In the genomic region with DNA sequence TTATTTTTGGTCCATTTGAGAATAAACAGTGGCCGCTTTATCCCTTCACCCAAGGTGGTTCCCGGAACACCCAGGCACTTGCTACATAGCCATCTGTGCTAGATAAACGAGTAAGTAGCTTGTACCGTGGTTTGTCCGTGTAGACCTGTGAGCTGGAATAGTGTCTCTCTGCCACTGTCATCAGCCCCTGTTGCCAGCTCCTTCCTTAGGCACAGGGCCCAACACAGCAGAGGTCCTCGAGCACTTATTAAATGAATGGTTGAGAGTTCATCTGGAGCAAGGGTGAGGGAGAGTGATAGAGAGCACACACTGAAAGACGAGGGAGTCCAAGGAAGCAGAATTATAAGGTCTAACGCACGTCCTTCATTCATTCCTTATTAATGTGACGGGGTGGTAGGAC, we compare ENCODE assay signal across 26 mouse cellular contexts.
"Had no signal": no experiment of that assay in that cellular context is flagged by ENCODE, and none has a peak within 500 bp of the region (broad histone marks: within the 10 kb centered on the region; RNA-seq: fewer than 3 reads in every experiment).

No protein-coding gene starts in this region.

- H3K9ac ChIP-seq: heart, embryonic 12.5 days; hindbrain, embryonic 12.5 days; intestine, embryonic 15.5 days; limb, embryonic 12.5 days had no signal

- H3K36me3 ChIP-seq: heart, embryonic 10.5 days; heart, embryonic 12.5 days; hindbrain, embryonic 10.5 days; hindbrain, embryonic 12.5 days; intestine, embryonic 15.5 days; limb, embryonic 10.5 days; limb, embryonic 12.5 days had no signal

- ATAC-seq: hindbrain, embryonic 16.5 days; inflammation-experienced regulatory T-cells, adult 6 months; intestine, embryonic 15.5 days; intestine, postnatal 0 days had no signal

- DNase-seq: gastrocnemius, adult 2 months; gastrocnemius, postnatal 10 days; gastrocnemius, postnatal 25 days; heart, adult 18-20 months; heart, postnatal 10 days; heart, postnatal 4 days; kidney, adult 18-20 months; kidney, adult 8-10 months; kidney, postnatal 10 days; kidney, postnatal 25 days; kidney, postnatal 4 days; liver had no signal

- H3K4me3 ChIP-seq: gastrocnemius, adult 2 months; heart, embryonic 10.5 days; heart, embryonic 12.5 days; hindbrain, embryonic 10.5 days; hindbrain, embryonic 12.5 days; intestine, embryonic 15.5 days; layer of hippocampus, adult 2 months; left cerebral cortex, adult 2 months; limb, embryonic 10.5 days; limb, embryonic 12.5 days had no signal

- H3K27ac ChIP-seq: gastrocnemius, adult 2 months; heart, embryonic 10.5 days; hindbrain, embryonic 12.5 days; intestine, embryonic 15.5 days; layer of hippocampus, adult 2 months; left cerebral cortex, adult 2 months; limb, embryonic 10.5 days; limb, embryonic 12.5 days had no signal

- H3K9me3 ChIP-seq: heart, embryonic 10.5 days; heart, embryonic 12.5 days; hindbrain, embryonic 10.5 days; hindbrain, embryonic 12.5 days; intestine, embryonic 15.5 days; limb, embryonic 10.5 days; limb, embryonic 12.5 days had no signal

- H3K4me2 ChIP-seq: heart, embryonic 12.5 days; hindbrain, embryonic 12.5 days; hindbrain, embryonic 14.5 days; intestine, embryonic 15.5 days; limb, embryonic 12.5 days; liver, embryonic 11.5 days had no signal

- H3K4me1 ChIP-seq: intestine, embryonic 15.5 days had no signal

- H3K27me3 ChIP-seq: heart, embryonic 12.5 days; hindbrain, embryonic 12.5 days; intestine, embryonic 15.5 days had no signal
